Mouse (Mus musculus) hindbrain, embryonic 16.5 days (tissue): ENCODE results near the gene H2-Q6. TPM values are rescaled to one million over a fixed set of nuclear protein-coding genes. Genes with fewer than 3 reads are reported as not detected.
A peak's percentile ranks its signal among the peaks of the same experiment; 100 is the strongest.
"Not testable (repeated sequence)": the region's sequence is repeated elsewhere in the genome, so short reads cannot be mapped to it uniquely, and the experiment has no call there.

Experiments
- ATAC-seq: fragments of 200-750 bp; cut with Nextera tagmentation; 2 replicates; pipeline ENCODE4 v1.8.0; 2017; ENCODE audit warnings: moderate TSS enrichment, moderate library complexity
- H3K27ac ChIP-seq: fragments of 300-500 bp; sonication (generic); 2 replicates; pipeline ENCODE4 v1.5.1; 2014; ENCODE audit warnings: low read depth, mild to moderate bottlenecking, control low read depth, low read length, moderate library complexity
- H3K27me3 ChIP-seq: fragments of 300-500 bp; sonication (generic); replicated peaks from 2 replicates; pipeline ENCODE4 v1.6.1; 2014; ENCODE audit warnings: low read length; ENCODE audit not compliant: control insufficient read depth, insufficient read depth
- H3K36me3 ChIP-seq: fragments of 300-500 bp; sonication (generic); 2 replicates; pipeline ENCODE4 v1.6.1; 2014; ENCODE audit warnings: mild to moderate bottlenecking, low read length, moderate library complexity, mixed read lengths; ENCODE audit not compliant: control insufficient read depth, insufficient read depth
- H3K4me1 ChIP-seq: fragments of 300-500 bp; sonication (generic); 2 replicates; pipeline ENCODE4 v1.6.1; 2014; ENCODE audit warnings: low read depth, low read length; ENCODE audit not compliant: control insufficient read depth, insufficient read depth
- H3K4me2 ChIP-seq: fragments of 300-500 bp; sonication (generic); 2 replicates; pipeline ENCODE4 v1.6.1; 2014; ENCODE audit warnings: mild to moderate bottlenecking, low read length, control low read depth, moderate library complexity
- H3K4me3 ChIP-seq: fragments of 300-500 bp; sonication (generic); 2 replicates; pipeline ENCODE4 v1.5.1; 2014; ENCODE audit warnings: mild to moderate bottlenecking, low read length, control low read depth, moderate library complexity
- H3K9ac ChIP-seq: fragments of 300-500 bp; sonication (generic); 2 replicates; pipeline ENCODE4 v1.6.1; 2014; ENCODE audit warnings: low read depth, mild to moderate bottlenecking, control low read depth, low read length, moderate library complexity
- H3K9me3 ChIP-seq: fragments of 300-500 bp; sonication (generic); 2 replicates; pipeline ENCODE4 v1.6.1; 2014; ENCODE audit warnings: mild to moderate bottlenecking, low read length, moderate library complexity; ENCODE audit not compliant: control insufficient read depth
- WGBS: fragments of 180-500 bp; shearing (Covaris S2); extraction: QIAGEN DNeasy Blood & Tissue Kit; methylation state at CpG from one replicate; pipeline ENCODE4 v1.1.7; 2014; 5-methylcytosine and 5-hydroxymethylcytosine counted together
- polyA plus RNA-seq: library from polyadenylated mRNA; unstranded; fragments of >200 nt; fragmentation: Nextera tagmentation; extraction: Ambion mirVana; gene quantifications from 2 replicates; pipeline ENCODE4 v1.2.1, GENCODE M21; 2015

The H2-Q6 gene
- polyA plus RNA-seq, 1 experiment from 2014 or later, result 1.2 TPM

DNA sequence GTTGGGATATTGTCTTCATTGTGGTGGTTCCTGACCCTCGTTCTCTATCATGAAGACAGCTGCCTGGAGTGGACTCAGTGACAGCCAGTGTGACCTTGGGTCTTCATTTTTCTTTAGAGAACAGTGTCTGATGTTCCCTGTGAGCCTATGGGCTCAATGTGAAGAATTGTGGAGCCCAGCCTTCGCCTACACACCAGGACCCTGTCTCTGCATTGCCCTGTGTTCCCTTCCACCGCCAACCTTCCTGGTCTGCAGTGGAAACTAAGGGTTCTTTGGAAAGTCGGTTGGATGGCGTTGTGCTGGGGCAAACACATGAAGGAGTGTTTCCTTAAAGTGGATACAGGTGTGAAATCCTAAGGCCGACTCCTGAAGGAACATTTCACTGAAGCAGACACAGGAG is 4.2 kb downstream of the H2-Q6 start:
- not testable (repeated sequence) for H3K27ac ChIP-seq, H3K4me3 ChIP-seq, H3K9me3 ChIP-seq, H3K9ac ChIP-seq, H3K4me2 ChIP-seq, H3K36me3 ChIP-seq, H3K4me1 ChIP-seq, H3K27me3 ChIP-seq, ATAC-seq
- 92% methylated on average over 6 of the region's 6 CpGs for WGBS

DNA sequence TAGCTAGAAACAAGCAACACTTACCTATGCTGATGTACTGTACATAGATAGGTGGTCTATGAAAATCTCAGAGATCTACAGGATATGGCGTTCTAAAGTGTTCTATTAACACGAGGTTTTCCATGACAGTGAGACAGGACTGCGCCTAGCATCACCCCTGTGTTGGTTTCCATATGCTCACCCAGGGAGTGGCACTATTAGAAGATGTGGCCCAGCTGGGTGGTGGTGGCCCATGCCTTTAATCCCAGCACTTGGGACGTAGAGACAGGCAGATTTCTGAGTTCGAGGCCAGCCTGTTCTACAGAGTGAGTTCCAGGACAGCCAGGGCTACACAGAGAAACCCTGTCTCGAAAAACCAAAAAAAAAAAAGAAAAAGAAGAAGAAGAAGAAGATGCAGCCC is 6.0 kb downstream of the H2-Q6 start:
- not testable (repeated sequence) for ATAC-seq, H3K9ac ChIP-seq, H3K9me3 ChIP-seq, H3K4me3 ChIP-seq, H3K27ac ChIP-seq, H3K27me3 ChIP-seq, H3K4me2 ChIP-seq, H3K36me3 ChIP-seq, H3K4me1 ChIP-seq
- 87% methylated on average over 6 of the region's 6 CpGs for WGBS

DNA sequence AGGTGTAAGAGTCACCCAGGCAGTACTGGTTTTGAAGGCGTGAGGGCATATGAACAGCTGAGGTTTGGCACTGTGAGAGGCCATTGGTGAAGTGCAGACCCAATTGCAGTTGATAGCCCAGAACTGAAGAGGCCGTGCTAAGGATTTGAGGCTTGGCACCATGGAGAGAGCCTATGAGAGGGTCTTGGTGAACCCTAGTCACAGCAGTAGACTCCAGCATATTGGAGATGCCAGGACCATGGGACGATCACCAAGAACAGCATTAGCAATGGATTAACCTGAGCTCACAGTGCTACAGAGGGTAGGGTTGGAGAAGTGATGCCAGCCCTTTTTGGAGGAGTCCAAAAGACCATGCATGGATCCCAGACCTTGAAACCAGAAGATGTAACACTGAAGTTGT is 7.5 kb downstream of the H2-Q6 start:
- H3K4me1 ChIP-seq, ATAC-seq, H3K9me3 ChIP-seq, H3K36me3 ChIP-seq, H3K4me3 ChIP-seq, H3K4me2 ChIP-seq, H3K27ac ChIP-seq, H3K27me3 ChIP-seq, H3K9ac ChIP-seq: not testable (repeated sequence)
- 88% methylated on average over 2 of the region's 3 CpGs for WGBS

DNA sequence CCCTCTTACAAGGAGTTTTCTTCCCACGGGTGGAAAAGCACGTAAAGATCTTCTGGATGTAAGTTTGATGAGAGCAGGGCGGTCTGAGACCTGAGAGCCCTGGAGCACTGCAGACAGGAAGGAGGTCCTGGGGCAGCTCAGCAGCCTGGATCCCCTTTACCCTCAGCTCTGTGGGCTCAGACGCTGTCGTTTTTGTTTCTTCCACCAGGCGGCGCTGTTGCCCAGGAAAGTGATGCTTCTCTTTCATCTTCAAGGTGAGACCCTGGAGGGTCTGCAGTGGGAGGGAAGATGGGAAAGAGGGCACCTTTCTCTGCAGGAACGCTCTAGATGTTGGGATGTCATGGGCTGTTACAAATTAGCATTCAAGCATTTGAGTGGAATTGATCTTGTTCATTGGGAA is 10.2 kb downstream of the H2-Q6 start:
- not testable (repeated sequence) for ATAC-seq, H3K27ac ChIP-seq, H3K9ac ChIP-seq, H3K36me3 ChIP-seq, H3K4me3 ChIP-seq, H3K9me3 ChIP-seq, H3K4me1 ChIP-seq, H3K4me2 ChIP-seq, H3K27me3 ChIP-seq
- 10% methylated on average over 8 of the region's 8 CpGs for WGBS

DNA sequence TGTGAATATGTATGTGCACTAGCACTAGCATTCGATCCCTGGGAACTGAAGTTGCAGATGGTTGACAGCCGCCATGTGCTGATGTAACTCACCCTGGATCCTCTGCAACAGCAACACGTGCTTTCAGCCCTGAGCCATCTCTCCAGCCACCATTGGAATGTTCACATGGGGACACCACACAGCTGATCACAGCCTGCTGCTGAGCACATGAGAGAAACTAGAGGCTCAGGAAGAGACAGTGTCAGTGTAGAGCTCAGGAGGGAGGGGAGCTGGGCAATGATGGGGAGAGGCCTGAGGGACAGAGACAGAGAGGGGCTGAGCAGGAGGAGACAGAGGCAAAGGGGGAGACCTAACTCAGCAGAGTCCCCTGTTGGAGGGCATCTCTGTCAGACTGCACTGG is 10.9 kb downstream of the H2-Q6 start:
- not testable (repeated sequence) for H3K4me2 ChIP-seq, H3K36me3 ChIP-seq, H3K4me3 ChIP-seq, H3K9ac ChIP-seq, H3K27ac ChIP-seq, H3K9me3 ChIP-seq, H3K27me3 ChIP-seq, ATAC-seq, H3K4me1 ChIP-seq
- 82% methylated on average over 3 of the region's 3 CpGs for WGBS

DNA sequence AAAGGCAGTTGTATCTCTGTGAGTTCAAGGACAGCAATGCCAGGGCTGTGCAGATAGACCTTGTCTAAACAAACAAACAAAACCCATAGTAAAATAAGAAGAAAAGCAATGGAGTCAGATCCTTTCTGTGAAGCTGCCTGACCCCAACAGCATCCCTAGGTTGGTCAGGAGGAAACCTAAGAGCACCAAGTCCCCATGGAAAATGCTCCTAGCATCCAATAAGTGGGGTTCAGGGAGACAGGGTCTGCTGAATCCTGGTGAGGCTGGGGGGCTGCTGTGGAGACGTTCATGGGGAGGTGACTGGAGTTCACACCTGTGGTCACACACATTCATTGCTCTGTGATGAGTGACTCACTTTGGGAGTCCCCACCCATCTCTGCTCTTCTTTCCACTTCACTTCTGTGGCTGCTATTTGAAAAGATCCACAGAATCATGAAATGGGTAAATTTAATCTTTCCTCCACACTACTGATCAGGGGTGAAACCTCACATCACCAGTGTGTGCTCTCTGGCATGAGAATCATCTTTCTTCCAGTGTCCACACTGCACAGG is 12.8 kb downstream of the H2-Q6 start:
- H3K9me3 ChIP-seq, H3K27me3 ChIP-seq, H3K36me3 ChIP-seq, H3K27ac ChIP-seq, H3K4me3 ChIP-seq, H3K9ac ChIP-seq, ATAC-seq, H3K4me2 ChIP-seq, H3K4me1 ChIP-seq: not testable (repeated sequence)
- 80% methylated on average over 1 of the region's 1 CpGs for WGBS

DNA sequence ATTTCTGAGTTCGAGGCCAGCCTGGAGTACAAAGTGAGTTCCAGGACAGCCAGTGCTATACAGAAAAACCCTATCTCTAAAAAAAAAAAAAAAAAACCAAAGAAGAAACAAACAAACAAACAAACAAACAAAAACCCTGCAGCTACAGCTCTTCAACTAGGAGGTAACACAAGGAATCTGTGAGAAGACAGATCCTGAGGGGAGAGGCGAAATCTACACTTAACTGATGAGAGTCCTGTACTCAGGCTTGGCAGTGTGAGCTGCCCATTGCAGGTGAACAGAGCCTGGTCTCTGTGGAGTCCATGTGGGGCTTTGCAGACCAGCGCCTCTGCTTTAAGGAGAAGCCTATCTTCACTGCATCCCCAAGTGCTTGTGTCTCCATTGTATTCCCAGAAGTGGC is 13.7 kb downstream of the H2-Q6 start:
- 82% methylated on average over 1 of the region's 3 CpGs for WGBS

DNA sequence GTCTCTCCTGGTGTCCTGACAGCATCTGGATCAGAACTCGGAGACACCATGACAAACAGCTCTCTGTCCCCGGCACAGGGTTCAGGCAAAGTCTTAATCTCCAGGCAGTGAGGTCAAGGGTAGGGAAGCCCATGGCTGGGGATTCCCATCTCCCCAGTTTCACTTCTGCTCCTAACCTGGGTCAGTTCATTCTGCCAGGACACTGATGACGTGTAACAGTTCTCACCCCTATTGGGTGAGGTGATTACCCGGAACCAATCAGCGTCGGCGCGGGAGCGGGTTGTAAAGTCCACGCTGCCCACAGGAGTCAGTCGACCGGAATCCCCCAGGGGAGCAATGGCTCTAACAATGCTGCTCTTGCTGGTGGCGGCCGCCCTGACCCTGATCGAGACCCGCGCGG is 14.2 kb downstream of the H2-Q6 start, which contains the start of gene H2-Q7:
Gene H2-Q7 (plus strand): TSS at position 271 of the 400 bp plus-strand sequence.
- H3K4me2 ChIP-seq, result peak within 1 kb of the TSS; percentile 89
- H3K9ac ChIP-seq, result peak within 1 kb of the TSS; percentile 65
- H3K27ac ChIP-seq, H3K27me3 ChIP-seq, H3K9me3 ChIP-seq, H3K4me1 ChIP-seq, H3K36me3 ChIP-seq: not testable (repeated sequence)
- H3K4me3 ChIP-seq, result peak within 1 kb of the TSS; percentile 49
- WGBS, result 1% methylated on average over 18 of the region's 18 CpGs
- peak; percentile 96 for ATAC-seq

More for the DNA sequence above, 13.7 kb downstream of the H2-Q6 start:
- H3K4me2 ChIP-seq, H3K27me3 ChIP-seq, H3K27ac ChIP-seq, H3K4me3 ChIP-seq, H3K36me3 ChIP-seq, H3K9me3 ChIP-seq, H3K9ac ChIP-seq, H3K4me1 ChIP-seq, ATAC-seq: not testable (repeated sequence)

DNA sequence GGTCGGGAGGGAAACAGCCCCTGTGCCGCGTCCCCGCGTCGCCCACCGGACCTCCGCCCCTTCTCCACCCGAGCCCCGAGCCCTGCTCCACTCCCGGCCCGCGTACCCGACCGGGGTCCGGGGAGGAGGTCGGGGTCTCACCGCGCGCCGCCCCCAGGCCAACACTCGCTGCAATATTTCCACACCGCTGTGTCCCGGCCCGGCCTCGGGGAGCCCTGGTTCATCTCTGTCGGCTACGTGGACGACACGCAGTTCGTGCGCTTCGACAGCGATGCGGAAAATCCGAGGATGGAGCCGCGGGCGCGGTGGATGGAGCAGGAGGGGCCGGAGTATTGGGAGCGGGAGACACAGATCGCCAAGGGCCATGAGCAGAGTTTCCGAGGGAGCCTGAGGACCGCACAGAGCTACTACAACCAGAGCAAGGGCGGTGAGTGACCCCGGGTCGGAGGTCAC is 14.7 kb downstream of the H2-Q6 start:
- 1% methylated on average over 41 of the region's 48 CpGs for WGBS
- H3K4me2 ChIP-seq, result peak overlapping the region; percentile 89

More for the DNA sequence above, 14.7 kb downstream of the H2-Q6 start:
- peak overlapping the region; percentile 65 for H3K9ac ChIP-seq
- H3K27me3 ChIP-seq, H3K4me1 ChIP-seq, H3K36me3 ChIP-seq, H3K9me3 ChIP-seq, H3K27ac ChIP-seq: not testable (repeated sequence)
- peak; percentile 75 for ATAC-seq
- peak overlapping the region; percentile 49 for H3K4me3 ChIP-seq
